Mouse (Mus musculus): ENCODE results near the gene Pbx4.

The Pbx4 gene

DNA sequence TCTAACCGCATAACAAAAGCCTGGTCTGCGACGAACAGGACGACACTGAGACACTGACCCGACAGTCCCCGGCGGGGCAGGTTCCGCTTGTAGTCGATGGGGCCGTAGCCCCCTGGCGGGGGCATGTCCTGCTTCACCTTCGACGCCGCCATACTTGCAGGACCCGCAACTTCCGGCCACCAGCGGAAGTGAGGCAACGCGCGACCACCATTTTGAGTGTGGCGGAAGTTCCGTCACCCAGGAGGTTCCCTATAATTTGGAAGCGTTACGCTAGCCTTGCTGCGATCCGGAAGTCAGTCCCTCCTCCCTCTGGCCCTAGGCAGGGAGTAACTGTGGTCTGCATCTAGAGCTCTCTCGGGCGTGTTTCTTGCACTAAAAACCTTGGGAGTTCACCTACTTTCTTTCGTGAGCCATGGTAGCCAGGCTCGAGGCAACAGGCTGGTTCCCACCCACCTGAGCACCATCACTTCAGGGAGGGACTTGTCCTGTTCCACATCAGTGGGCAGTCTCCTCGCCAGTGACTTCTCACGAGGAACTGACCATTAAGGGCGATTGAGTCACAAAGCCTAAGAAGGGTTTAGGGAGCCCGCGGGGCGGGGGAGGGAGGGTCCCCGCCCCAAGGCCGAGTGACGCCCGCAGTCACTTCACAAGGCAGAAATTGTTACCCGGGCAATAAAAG lies 69.3 kb downstream of the Pbx4 start:
- DNase-seq = peak; percentile 99

DNA sequence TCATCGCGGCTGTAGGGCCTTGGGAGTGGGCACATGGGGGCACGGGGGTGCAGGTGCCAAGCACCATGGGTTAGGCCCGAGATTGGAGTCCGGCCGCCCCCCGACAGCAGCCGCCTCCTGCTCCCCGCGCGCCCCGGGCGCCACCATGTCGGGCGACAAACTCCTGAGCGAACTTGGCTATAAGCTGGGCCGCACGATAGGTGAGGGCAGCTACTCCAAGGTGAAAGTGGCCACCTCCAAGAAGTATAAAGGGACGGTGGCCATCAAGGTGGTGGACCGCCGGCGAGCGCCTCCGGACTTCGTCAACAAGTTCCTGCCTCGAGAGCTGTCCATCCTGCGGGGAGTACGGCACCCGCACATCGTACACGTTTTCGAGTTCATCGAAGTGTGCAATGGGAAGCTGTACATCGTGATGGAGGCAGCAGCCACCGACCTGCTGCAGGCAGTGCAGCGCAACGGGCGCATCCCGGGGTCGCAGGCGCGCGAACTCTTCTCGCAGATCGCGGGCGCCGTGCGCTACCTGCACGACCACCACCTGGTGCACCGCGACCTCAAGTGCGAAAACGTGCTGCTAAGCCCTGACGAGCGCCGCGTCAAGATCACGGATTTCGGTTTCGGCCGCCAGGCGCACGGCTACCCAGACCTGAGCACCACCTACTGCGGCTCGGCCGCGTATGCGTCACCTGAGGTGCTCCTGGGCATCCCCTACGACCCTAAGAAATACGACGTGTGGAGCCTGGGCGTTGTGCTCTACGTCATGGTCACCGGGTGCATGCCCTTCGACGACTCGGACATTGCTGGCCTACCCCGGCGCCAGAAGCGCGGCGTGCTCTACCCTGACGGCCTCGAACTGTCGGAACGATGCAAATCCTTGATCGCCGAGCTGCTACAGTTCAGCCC lies 70.1 kb downstream of the Pbx4 start, which contains the start of the genes Tssk6, Ndufa13 and Yjefn3:
TSS of gene Tssk6 (plus strand) at position 22 of the 900 bp plus-strand sequence.
TSS of gene Ndufa13 (minus strand) at position 396 of the 900 bp plus-strand sequence.
TSS of gene Yjefn3 (minus strand) at position 550 of the 900 bp plus-strand sequence.
- peak; percentile 59 for DNase-seq

DNA sequence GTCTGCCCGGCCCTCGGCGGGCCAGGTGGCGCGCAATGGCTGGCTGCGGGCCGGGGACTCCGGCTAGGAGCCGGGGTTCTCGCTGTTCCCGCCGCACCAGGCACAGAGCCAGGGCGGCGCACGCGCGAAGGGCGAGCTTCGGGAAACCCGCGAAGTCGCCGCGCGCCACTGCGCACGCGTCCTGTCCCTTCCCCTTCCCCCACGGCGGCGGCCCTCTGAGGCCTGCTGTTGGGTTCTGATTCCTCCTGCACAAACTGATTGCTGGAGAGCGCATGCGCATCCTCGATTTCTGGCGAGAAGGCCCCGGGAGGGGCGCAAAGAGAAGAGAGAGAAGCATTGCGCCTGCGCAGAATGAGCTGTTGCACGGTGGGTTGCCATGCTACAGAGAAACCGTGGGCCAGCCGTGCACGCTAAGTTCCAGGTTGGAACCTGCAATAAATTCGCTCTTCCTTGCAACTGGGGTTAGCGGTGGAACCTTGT lies 70.8 kb downstream of the Pbx4 start:
- DNase-seq = peak; percentile 97

DNA sequence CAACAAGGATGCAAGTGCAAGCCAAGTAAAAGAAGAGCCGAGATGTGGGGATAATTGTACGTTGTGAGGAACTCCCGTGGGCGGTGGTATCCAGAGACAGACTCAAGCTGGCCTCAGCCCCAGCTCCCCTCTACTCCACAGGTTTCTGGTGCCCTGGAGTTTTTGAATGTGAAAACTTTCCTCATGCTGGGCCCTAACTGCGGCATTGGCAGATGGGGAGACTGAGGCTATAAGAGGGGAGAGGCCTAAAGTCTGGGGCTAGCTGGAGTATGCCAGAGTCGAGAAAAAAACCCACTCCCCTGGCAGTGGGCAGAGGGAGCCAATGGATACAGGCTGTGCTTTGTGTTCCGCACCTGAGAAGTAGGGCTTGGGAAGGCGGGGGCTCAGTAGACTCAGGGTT lies 71.8 kb downstream of the Pbx4 start:
- no peak for DNase-seq

DNA sequence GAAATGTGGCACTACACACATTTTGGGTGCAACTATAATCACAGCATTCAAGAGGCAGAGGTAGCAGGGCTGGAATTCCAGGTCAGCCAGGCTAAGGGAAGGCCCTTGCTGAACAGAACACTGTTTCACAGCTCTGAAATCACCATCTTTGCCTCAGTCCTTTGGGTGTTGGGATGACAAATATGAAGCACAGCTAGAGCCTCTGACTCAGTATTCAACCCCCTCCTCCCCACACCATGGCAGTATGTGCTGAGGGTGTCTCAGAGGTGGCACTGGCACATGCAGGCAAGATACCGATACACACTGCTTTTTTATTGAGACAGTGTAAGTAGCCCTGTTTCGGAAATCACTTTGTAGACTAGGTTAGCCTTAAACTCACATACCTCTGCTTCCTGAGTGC lies 74.0 kb downstream of the Pbx4 start:
- no peak for DNase-seq

DNA sequence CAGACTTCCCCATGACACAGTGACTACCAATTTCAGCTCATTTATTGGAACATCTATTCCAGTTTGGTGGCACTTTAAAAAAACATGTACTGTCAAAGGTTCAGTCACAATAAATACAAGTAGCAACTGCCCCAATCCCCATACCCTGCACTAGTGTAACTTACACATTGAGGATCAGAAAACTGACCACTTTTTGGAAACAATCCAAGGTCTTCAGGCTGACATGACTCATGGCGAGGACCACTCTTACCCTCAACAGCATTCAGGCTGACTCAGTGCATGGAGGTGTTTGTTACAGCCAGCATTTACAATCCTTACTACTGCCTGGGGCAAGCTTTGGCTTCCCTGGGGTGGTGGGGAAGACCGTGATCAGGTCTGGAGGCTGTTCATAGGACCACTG lies 74.8 kb downstream of the Pbx4 start:
- DNase-seq = no peak

DNA sequence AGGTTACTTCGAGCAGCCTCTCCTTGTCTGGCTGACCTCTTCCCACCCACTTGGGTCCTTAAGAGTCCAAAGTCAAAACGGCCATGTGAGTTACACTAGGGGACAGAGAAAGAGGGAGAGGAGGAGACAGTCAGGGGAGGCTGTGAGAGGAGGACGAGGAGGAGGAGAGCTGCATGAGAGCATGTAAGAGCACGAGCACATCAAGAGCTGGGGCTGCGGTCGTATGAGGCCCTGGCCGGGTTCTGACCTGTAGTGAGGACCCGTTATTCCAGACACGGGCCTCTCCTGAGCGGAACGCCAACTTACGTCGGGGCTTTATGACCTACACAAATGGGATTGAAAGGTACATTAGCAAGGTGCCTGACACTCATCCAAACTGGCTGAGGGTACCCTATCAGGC lies 79.6 kb downstream of the Pbx4 start:
- DNase-seq = no peak

DNA sequence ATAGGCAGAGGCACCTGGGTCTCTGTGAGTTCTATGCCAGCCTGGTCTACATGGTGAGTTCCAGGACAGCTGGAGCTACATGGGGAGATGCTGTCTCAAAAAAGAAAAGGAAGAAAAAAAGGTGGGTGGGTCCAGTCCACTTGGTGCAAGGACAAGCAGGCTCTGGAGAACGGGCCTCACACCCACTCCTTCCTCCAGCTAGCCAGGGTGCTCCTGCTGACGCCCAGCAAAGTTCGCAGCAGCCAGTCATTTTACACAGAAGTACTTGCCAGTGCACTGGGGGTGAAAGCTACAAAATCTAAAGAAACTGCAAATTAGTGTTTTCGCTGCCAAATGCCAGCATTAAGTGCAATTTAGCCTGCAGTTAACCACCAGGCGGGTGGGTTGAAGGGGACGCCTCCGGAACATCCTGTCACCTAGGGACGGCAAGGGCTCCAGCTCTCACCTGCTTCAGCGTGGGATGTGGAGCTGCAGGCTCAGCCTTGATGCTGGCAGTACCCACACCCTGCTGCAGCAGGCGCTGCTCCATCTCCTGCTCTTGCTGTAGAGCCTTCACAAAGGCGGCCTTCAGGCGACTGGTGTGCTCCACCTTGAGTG lies 80.3 kb downstream of the Pbx4 start:
- DNase-seq = no peak

DNA sequence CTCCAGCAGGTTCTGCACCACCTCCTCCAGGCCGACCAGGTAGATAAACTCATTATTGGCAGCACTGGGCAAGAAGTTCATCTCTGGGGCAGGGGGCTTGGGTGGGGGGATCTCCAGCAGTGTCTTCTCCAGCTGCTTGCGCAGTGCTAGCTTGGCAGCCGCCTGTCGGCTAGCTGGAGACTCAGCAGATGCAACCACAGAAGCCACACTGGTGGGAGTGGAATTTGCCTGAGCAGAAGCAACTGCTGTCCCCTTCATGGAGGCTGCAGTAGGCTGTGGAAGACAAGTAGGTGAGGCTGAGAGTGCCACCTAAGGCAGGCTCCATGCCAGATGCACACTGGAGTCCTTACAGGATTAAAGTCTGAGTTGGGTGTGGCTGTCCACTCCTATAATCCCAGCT lies 82.2 kb downstream of the Pbx4 start:
- DNase-seq = no peak

DNA sequence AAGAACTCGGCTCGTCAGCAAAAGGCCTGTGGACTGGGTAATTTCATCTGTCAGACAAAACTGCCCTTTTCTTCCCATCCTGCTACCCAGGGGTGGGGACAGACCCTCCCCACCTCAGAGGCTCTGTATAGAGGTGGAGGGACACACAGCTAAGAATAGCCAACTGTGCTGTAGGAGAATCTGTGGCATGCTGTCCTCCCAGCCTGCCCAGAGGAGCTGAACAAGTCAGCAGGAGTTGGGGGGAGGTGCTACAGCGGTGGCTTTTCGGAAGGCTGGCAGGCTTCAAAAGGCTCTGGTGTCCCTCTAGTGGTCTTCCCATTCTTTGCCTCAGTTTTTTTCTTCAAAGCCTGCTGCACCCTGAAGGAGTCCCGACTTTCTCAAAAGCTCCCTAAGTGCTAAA lies 83.5 kb downstream of the Pbx4 start:
- DNase-seq = no peak

DNA sequence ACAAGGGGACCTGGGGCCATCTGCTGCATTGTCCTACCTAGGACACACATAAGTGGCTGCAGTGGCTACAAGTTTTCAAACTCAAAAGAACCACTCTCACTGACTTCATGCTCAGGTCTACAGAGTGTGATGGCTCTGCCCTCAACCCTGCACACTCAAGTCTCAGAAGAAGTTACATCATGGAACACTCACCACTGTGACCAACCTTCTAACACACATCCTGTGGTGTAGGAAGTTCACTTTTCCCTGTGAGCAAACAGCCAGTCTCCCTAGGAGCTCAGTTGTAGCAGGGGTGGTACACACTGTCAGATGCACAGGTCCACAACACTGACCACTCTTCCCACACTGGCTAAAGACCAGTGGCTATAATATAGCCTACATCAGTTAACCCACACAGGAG lies 86.2 kb downstream of the Pbx4 start:
- DNase-seq = no peak

DNA sequence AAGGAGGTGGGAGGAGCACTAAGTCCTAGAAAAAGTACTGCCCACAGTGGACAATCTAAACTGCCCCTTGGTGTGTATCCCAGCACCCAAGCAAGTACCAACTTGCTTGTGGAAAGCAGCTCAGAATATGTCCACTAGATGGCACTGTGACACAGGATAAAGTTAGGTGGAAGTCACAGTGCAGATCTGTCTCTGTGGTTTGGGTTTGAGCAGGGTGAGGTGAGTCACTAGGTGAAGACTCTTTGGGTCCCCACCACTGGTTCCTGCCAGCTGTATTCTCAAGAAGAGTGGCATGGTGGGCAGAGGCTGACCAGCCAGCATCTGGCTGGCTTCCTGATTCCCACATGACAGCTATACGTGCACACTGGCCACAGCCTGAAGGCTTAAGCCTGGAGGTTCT lies 86.7 kb downstream of the Pbx4 start:
- DNase-seq = peak; percentile 78

DNA sequence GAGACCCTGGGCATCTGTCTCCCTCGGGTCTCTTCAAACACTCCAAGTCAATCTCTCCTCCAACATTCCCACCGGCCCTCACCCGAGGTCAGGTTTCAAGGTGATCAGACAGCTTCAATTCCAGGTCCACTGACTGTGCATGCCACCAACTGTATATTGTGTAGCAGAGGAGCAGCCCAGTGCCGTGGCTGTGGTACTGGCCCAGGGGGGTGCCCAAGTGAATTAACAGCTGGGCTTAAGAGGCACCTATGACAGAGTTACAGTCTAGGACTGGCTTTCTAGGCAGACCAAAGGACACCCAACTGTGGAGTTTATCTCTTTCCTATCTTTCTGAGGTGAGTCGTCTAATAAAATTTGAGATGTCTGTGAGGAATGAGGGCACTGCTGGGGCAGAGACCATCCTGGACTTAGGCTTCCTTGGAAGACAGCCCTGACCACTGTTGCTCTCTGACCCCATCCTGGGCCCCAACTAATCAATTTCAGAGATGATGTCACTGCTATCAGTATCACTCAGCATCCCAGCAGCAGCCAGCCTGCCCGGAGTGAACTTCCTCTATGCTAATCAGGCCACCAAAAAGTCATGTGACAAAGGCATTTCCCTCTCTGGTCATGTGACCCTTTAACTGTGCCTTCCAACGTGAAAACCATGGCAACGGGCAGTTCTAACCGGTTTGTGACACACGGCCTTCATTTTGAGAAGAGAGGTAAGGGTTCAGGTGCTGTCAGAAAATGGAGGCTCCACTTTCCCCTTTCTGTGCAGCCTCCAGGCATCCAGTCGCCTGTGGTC lies 87.8 kb downstream of the Pbx4 start:
- peak; percentile 78 for DNase-seq

DNA sequence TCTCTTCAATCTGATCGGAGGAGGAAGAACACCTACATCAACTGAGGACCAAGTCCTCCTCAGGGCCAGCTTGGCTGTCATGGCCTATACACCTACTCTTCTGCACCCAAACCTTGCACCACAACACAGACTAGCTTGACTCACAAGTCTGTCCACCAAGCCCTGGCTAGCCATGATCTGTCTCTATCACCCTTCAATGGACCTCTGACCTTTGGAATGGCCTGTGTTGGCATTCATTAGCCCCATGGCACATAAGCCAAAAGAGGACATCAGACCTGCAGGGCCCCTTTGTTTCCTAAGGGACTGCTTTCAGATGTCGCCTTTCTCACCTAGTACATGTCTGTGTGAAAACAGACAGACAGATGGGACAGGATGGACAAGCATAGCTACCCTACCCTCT lies 88.8 kb downstream of the Pbx4 start:
- peak; percentile 44 for DNase-seq
